Mouse (Mus musculus) midbrain, postnatal 0 days (tissue): Measurements from ENCODE around the gene Zfp36l2. TPM values are rescaled to one million over a fixed set of nuclear protein-coding genes. Genes with fewer than 3 reads are reported as not detected.

ENCODE experiments used
- ATAC-seq: fragments of 200-750 bp; cut with Nextera tagmentation; 2 replicates; pipeline ENCODE4 v1.8.0; 2017; ENCODE audit warnings: moderate number of reproducible peaks, mild to moderate bottlenecking, moderate TSS enrichment, moderate library complexity; ENCODE audit not compliant: low FRiP score
- DNase-seq: peaks from one replicate; pipeline ENCODE4 v3.0.0-alpha.2; 2015; ENCODE audit warnings: low spot score
- H3K27ac ChIP-seq: fragments of 300-500 bp; sonication (generic); 2 replicates; pipeline ENCODE4 v1.5.1; 2014; ENCODE audit warnings: low read depth, mild to moderate bottlenecking, low read length, mixed read lengths
- H3K27me3 ChIP-seq: fragments of 300-500 bp; sonication (generic); 2 replicates; pipeline ENCODE4 v1.6.1; 2014; ENCODE audit warnings: low read length, control low read depth, mixed read lengths; ENCODE audit not compliant: insufficient read depth
- H3K36me3 ChIP-seq: fragments of 300-500 bp; sonication (generic); 2 replicates; pipeline ENCODE4 v1.6.1; 2014; ENCODE audit warnings: low read length, control low read depth, mixed read lengths; ENCODE audit not compliant: insufficient read depth
- H3K4me1 ChIP-seq: fragments of 300-500 bp; sonication (generic); 2 replicates; pipeline ENCODE4 v1.6.1; 2014; ENCODE audit warnings: mild to moderate bottlenecking, control low read depth, antibody characterized with exemption, low read length, mixed read lengths; ENCODE audit not compliant: insufficient read depth
- H3K4me2 ChIP-seq: fragments of 300-500 bp; sonication (generic); 2 replicates; pipeline ENCODE4 v1.6.1; 2014; ENCODE audit warnings: low read depth, mild to moderate bottlenecking, low read length, mixed read lengths; ENCODE audit not compliant: poor library complexity, severe bottlenecking
- H3K4me3 ChIP-seq: fragments of 300-500 bp; sonication (generic); 2 replicates; pipeline ENCODE4 v1.5.1; 2014; ENCODE audit warnings: low read depth, mild to moderate bottlenecking, low read length, moderate library complexity
- H3K9ac ChIP-seq: fragments of 300-500 bp; sonication (generic); replicated peaks from 2 replicates; pipeline ENCODE4 v1.6.1; 2014; ENCODE audit warnings: mild to moderate bottlenecking, low read length, moderate library complexity, mixed read lengths; ENCODE audit not compliant: poor library complexity, severe bottlenecking
- H3K9me3 ChIP-seq: fragments of 300-500 bp; sonication (generic); 2 replicates; pipeline ENCODE4 v1.6.1; 2016; ENCODE audit warnings: low read length, control low read depth
- CTCF ChIP-seq: IDR thresholded peaks from 2 replicates; pipeline ENCODE4 v1.5.1; 2016; ENCODE audit warnings: antibody characterized with exemption, mild to moderate bottlenecking
- WGBS: fragments of 180-500 bp; shearing (Covaris S2); extraction: QIAGEN DNeasy Blood & Tissue Kit; methylation state at CpG from one replicate; pipeline ENCODE4 v1.1.7; 2014; 5-methylcytosine and 5-hydroxymethylcytosine counted together
- polyA plus RNA-seq: library from polyadenylated mRNA; unstranded; fragments of >200 nt; fragmentation: Nextera tagmentation; extraction: Ambion mirVana; gene quantifications from 2 replicates; pipeline ENCODE4 v1.2.1, GENCODE M21; 2015
- total RNA-seq: library from RNA; depleted of rRNA; stranded (reverse); fragments of >200 nt; gene quantifications from 2 replicates; pipeline ENCODE4 v1.2.3, GENCODE M21; 2014

Zfp36l2 gene
- total and polyA plus RNA-seq, 2 experiments from 2014 or later = 5.9 to 17.7 TPM

- no peak overlapping the region for H3K4me3 ChIP-seq
- H3K9me3 ChIP-seq = no peaks in the 10 kb centered on the region
- TF ChIP-seq CTCF = no peak
- WGBS = 78% methylated on average over 5 of the region's 5 CpGs
- H3K4me1 ChIP-seq = 0 out of 2 replicates have a peak, but pooled peaks cover 3% of the 10 kb centered on the region
- no peak overlapping the region for H3K27ac ChIP-seq
- H3K4me2 ChIP-seq = no peak overlapping the region
- no peaks in the 10 kb centered on the region for H3K36me3 ChIP-seq
- H3K27me3 ChIP-seq = no peaks in the 10 kb centered on the region
- no peak overlapping the region for H3K9ac ChIP-seq
- DNase-seq = no peak
- no peak for ATAC-seq
These were observed 42.8 kb downstream of the Zfp36l2 start for GRCm38 (mm10) chr17:84144762-84145599.

GRCm38 (mm10) chr17:84144130-84144529 lies 43.6 kb downstream of the Zfp36l2 start:
- no peaks in the 10 kb centered on the region for H3K9me3 ChIP-seq
- no peak overlapping the region for H3K9ac ChIP-seq
- H3K36me3 ChIP-seq = no peaks in the 10 kb centered on the region
- H3K4me2 ChIP-seq = no peak overlapping the region
- 90% methylated on average over 3 of the region's 3 CpGs for WGBS
- no peak overlapping the region for H3K4me3 ChIP-seq
- ATAC-seq (no peak), DNase-seq (no peak)
- no peaks in the 10 kb centered on the region for H3K27me3 ChIP-seq
- 0 out of 2 replicates have a peak, but pooled peaks cover 3% of the 10 kb centered on the region for H3K4me1 ChIP-seq
- H3K27ac ChIP-seq = no peak overlapping the region
- no peak for TF ChIP-seq CTCF

- no peaks in the 10 kb centered on the region for H3K36me3 ChIP-seq
- H3K9ac ChIP-seq = no peak overlapping the region
- DNase-seq (no peak), ATAC-seq (no peak)
- WGBS = 65% methylated on average over 12 of the region's 12 CpGs
- 0 out of 2 replicates have a peak, but pooled peaks cover 3% of the 10 kb centered on the region for H3K4me1 ChIP-seq
- H3K27ac ChIP-seq = no peak overlapping the region
- H3K9me3 ChIP-seq = no peaks in the 10 kb centered on the region
- no peak for TF ChIP-seq CTCF
- no peak overlapping the region for H3K4me3 ChIP-seq
- no peak overlapping the region for H3K4me2 ChIP-seq
- H3K27me3 ChIP-seq = no peaks in the 10 kb centered on the region
These were observed 44.4 kb downstream of the Zfp36l2 start for GRCm38 (mm10) chr17:84143219-84143844.

GRCm38 (mm10) chr17:84141691-84142090 lies 46.1 kb downstream of the Zfp36l2 start:
- no peak overlapping the region for H3K4me2 ChIP-seq
- H3K4me1 ChIP-seq = 0 out of 2 replicates have a peak, but pooled peaks cover 3% of the 10 kb centered on the region
- no peak overlapping the region for H3K27ac ChIP-seq
- 84% methylated on average over 6 of the region's 6 CpGs for WGBS
- TF ChIP-seq CTCF = no peak
- H3K9ac ChIP-seq = no peak overlapping the region
- H3K4me3 ChIP-seq = no peak overlapping the region
- DNase-seq (no peak), ATAC-seq (no peak)
- no peaks in the 10 kb centered on the region for H3K27me3 ChIP-seq
- no peaks in the 10 kb centered on the region for H3K9me3 ChIP-seq
- no peaks in the 10 kb centered on the region for H3K36me3 ChIP-seq

- H3K27ac ChIP-seq = no peak overlapping the region
- 83% methylated on average over 10 of the region's 10 CpGs for WGBS
- no peaks in the 10 kb centered on the region for H3K36me3 ChIP-seq
- no peak overlapping the region for H3K4me2 ChIP-seq
- no peak for ATAC-seq
- no peaks in the 10 kb centered on the region for H3K9me3 ChIP-seq
- H3K27me3 ChIP-seq = no peaks in the 10 kb centered on the region
- H3K4me3 ChIP-seq = no peak overlapping the region
- no peak for DNase-seq
- no peak overlapping the region for H3K9ac ChIP-seq
- 0 out of 2 replicates have a peak, but pooled peaks cover 2% of the 10 kb centered on the region for H3K4me1 ChIP-seq
- no peak for TF ChIP-seq CTCF
These were observed 46.8 kb downstream of the Zfp36l2 start for GRCm38 (mm10) chr17:84140822-84141507.
